Mouse (Mus musculus) lung, embryonic 15.5 days (tissue): ENCODE results near the gene Hist2h2aa2. TPM values are rescaled to one million over a fixed set of nuclear protein-coding genes. Genes with fewer than 3 reads are reported as not detected.
"Not testable (repeated sequence)": the region's sequence is repeated elsewhere in the genome, so short reads cannot be mapped to it uniquely, and the experiment has no call there.

Experiments used
- ATAC-seq: fragments of 200-750 bp; cut with Nextera tagmentation; 2 replicates; pipeline ENCODE4 v1.8.0; 2017; ENCODE audit warnings: moderate number of reproducible peaks, borderline replicate concordance; ENCODE audit not compliant: low FRiP score, low TSS enrichment; ENCODE audit errors: extremely low read depth
- H3K27ac ChIP-seq: fragments of 300-500 bp; sonication (generic); 2 replicates; pipeline ENCODE4 v1.5.1; 2015; ENCODE audit warnings: moderate library complexity, mild to moderate bottlenecking, inconsistent platforms
- H3K27me3 ChIP-seq: fragments of 300-500 bp; sonication (generic); 2 replicates; pipeline ENCODE4 v1.6.1; 2015; ENCODE audit warnings: inconsistent platforms
- H3K36me3 ChIP-seq: fragments of 300-500 bp; sonication (generic); 2 replicates; pipeline ENCODE4 v1.6.1; 2015; ENCODE audit warnings: inconsistent platforms
- H3K4me1 ChIP-seq: fragments of 300-500 bp; sonication (generic); 2 replicates; pipeline ENCODE4 v1.6.1; 2015; ENCODE audit warnings: inconsistent platforms
- H3K4me2 ChIP-seq: fragments of 300-500 bp; sonication (generic); 2 replicates; pipeline ENCODE4 v1.6.1; 2015; ENCODE audit warnings: inconsistent platforms, mild to moderate bottlenecking, moderate library complexity
- H3K4me3 ChIP-seq: fragments of 300-500 bp; sonication (generic); 2 replicates; pipeline ENCODE4 v1.5.1; 2015; ENCODE audit warnings: mild to moderate bottlenecking, inconsistent platforms
- H3K9ac ChIP-seq: fragments of 300-500 bp; sonication (generic); 2 replicates; pipeline ENCODE4 v1.6.1; 2015; ENCODE audit warnings: inconsistent platforms
- H3K9me3 ChIP-seq: fragments of 300-500 bp; sonication (generic); 2 replicates; pipeline ENCODE4 v1.6.1; 2016; ENCODE audit warnings: inconsistent platforms
- WGBS: fragments of 180-500 bp; shearing (Covaris S2); methylation state at CpG from one replicate; pipeline ENCODE4 v1.1.7; 2015; 5-methylcytosine and 5-hydroxymethylcytosine counted together
- polyA plus RNA-seq: library from polyadenylated mRNA; unstranded; fragments of >200 nt; fragmentation: Nextera tagmentation; extraction: Ambion mirVana; gene quantifications from 2 replicates; pipeline ENCODE4 v1.2.1, GENCODE M21; 2015

Hist2h2aa2 gene
- polyA plus RNA-seq, 1 experiment from 2014 or later, result 58.4 TPM

GRCm38 (mm10) chr3:96228828-96229227 lies 11.2 kb downstream of the Hist2h2aa2 start:
- peaks cover 16% of the 10 kb centered on the region; the same call in 1 of the 2 replicates for H3K4me1 ChIP-seq
- H3K4me2 ChIP-seq, result no peak overlapping the region
- H3K9ac ChIP-seq, result no peak overlapping the region
- WGBS, result 49% methylated on average over 2 of the region's 2 CpGs
- H3K27me3 ChIP-seq, result no peaks in the 10 kb centered on the region
- H3K4me3 ChIP-seq, result no peak overlapping the region
- no peaks in the 10 kb centered on the region for H3K36me3 ChIP-seq
- no peak overlapping the region for H3K27ac ChIP-seq
- no peak for ATAC-seq
- no peaks in the 10 kb centered on the region for H3K9me3 ChIP-seq

- H3K4me3 ChIP-seq, result no peak overlapping the region
- WGBS, result 46% methylated on average over 8 of the region's 8 CpGs
- H3K9me3 ChIP-seq, result no peaks in the 10 kb centered on the region
- H3K4me2 ChIP-seq, result no peak overlapping the region
- ATAC-seq, result 0 out of 2 replicates have a peak, but pooled peaks have one; percentile 21
- no peaks in the 10 kb centered on the region for H3K27me3 ChIP-seq
- H3K9ac ChIP-seq, result no peak overlapping the region
- peaks cover 26% of the 10 kb centered on the region for H3K4me1 ChIP-seq
- H3K27ac ChIP-seq, result no peak overlapping the region
- no peaks in the 10 kb centered on the region for H3K36me3 ChIP-seq
These were observed 13.1 kb downstream of the Hist2h2aa2 start for GRCm38 (mm10) chr3:96226695-96227648.

GRCm38 (mm10) chr3:96225421-96225820 lies 14.7 kb downstream of the Hist2h2aa2 start:
- H3K36me3 ChIP-seq, result no peaks in the 10 kb centered on the region
- H3K9me3 ChIP-seq, result no peaks in the 10 kb centered on the region
- H3K9ac ChIP-seq, result no peak overlapping the region
- H3K27me3 ChIP-seq, result no peaks in the 10 kb centered on the region
- peaks cover 28% of the 10 kb centered on the region for H3K4me1 ChIP-seq
- H3K4me3 ChIP-seq, result no peak overlapping the region
- WGBS, result 46% methylated on average over 2 of the region's 2 CpGs
- H3K4me2 ChIP-seq, result no peak overlapping the region
- no peak overlapping the region for H3K27ac ChIP-seq
- ATAC-seq, result no peak

GRCm38 (mm10) chr3:96222774-96223173 lies 17.3 kb downstream of the Hist2h2aa2 start:
- Histone ChIP-seq H3K27ac (no peak overlapping the region), H3K36me3 (no peaks in the 10 kb centered on the region)
- WGBS, result 91% methylated on average over 4 of the region's 4 CpGs

GRCm38 (mm10) chr3:96221640-96222038 lies 18.4 kb downstream of the Hist2h2aa2 start:
- Histone ChIP-seq H3K4me3 (peak overlapping the region; percentile 55), H3K9me3 (no peaks in the 10 kb centered on the region), H3K4me1 (peaks cover 27% of the 10 kb centered on the region), H3K27me3 (no peaks in the 10 kb centered on the region), H3K9ac (peak overlapping the region; percentile 55), H3K27ac (peak overlapping the region; percentile 97), H3K36me3 (no peaks in the 10 kb centered on the region), H3K4me2 (peak overlapping the region; percentile 89)
- 19% methylated on average over 9 of the region's 9 CpGs for WGBS
- ATAC-seq, result no peak

More at GRCm38 (mm10) chr3:96222774-96223173, 17.3 kb downstream of the Hist2h2aa2 start:
- Histone ChIP-seq H3K9me3 (no peaks in the 10 kb centered on the region), H3K4me2 (peak overlapping the region; percentile 89), H3K9ac (no peak overlapping the region), H3K4me1 (peaks cover 37% of the 10 kb centered on the region), H3K4me3 (no peak overlapping the region), H3K27me3 (no peaks in the 10 kb centered on the region)
- ATAC-seq, result no peak

GRCm38 (mm10) chr3:96220765-96221639 lies 19.1 kb downstream of the Hist2h2aa2 start, which contains the start of the genes Hist2h2ac and Hist2h2be:
TSS of gene Hist2h2ac (minus strand) at chr3:96220880.
TSS of gene Hist2h2be (plus strand) at chr3:96221119.
- Histone ChIP-seq H3K4me3 (peak within 1 kb of the TSS; percentile 55), H3K4me2 (peak within 1 kb of the TSS; percentile 89), H3K36me3 (no peaks in the 10 kb centered on the region), H3K27ac (peak within 1 kb of the TSS; percentile 97), H3K9me3 (no peaks in the 10 kb centered on the region), H3K9ac (peak within 1 kb of the TSS; percentile 90), H3K27me3 (no peaks in the 10 kb centered on the region), H3K4me1 (peaks cover 27% of the 10 kb centered on the region)
- under 1% methylated on average over 43 of the region's 43 CpGs for WGBS
- ATAC-seq, result peak; percentile 93

- Histone ChIP-seq H3K4me2 (peak overlapping the region; percentile 89), H3K4me1 (peaks cover 27% of the 10 kb centered on the region), H3K27ac (peak overlapping the region; percentile 97), H3K4me3 (peak overlapping the region; percentile 55), H3K9ac (peak overlapping the region; percentile 90)
- H3K36me3 ChIP-seq, H3K9me3 ChIP-seq, H3K27me3 ChIP-seq, ATAC-seq: not testable (repeated sequence)
- under 1% methylated on average over 44 of the region's 47 CpGs for WGBS
These were observed 19.8 kb downstream of the Hist2h2aa2 start for GRCm38 (mm10) chr3:96220131-96220764.

- no peaks in the 10 kb centered on the region for H3K9me3 ChIP-seq
- ATAC-seq, result peak; percentile 83
- peak within 1 kb of the TSS; percentile 89 for H3K4me2 ChIP-seq
- peak within 1 kb of the TSS; percentile 97 for H3K27ac ChIP-seq
- H3K4me3 ChIP-seq, result peak within 1 kb of the TSS; percentile 55
- under 1% methylated on average over 37 of the region's 37 CpGs for WGBS
- no peaks in the 10 kb centered on the region for H3K27me3 ChIP-seq
- peaks cover 27% of the 10 kb centered on the region for H3K4me1 ChIP-seq
- H3K9ac ChIP-seq, result peak within 1 kb of the TSS; percentile 90
- H3K36me3 ChIP-seq, result no peaks in the 10 kb centered on the region
These were observed 20.4 kb downstream of the Hist2h2aa2 start, which contains the start of the genes Bola1 and Hist2h2ab for GRCm38 (mm10) chr3:96219661-96220130. TSS of gene Bola1 (minus strand) at chr3:96219709. TSS of gene Hist2h2ab (plus strand) at chr3:96219865.

- Histone ChIP-seq H3K27ac (peak overlapping the region; percentile 97), H3K27me3 (no peaks in the 10 kb centered on the region), H3K36me3 (no peaks in the 10 kb centered on the region), H3K4me3 (peak overlapping the region; percentile 55), H3K4me1 (peaks cover 27% of the 10 kb centered on the region), H3K4me2 (peak overlapping the region; percentile 89), H3K9me3 (no peaks in the 10 kb centered on the region), H3K9ac (peak overlapping the region; percentile 46)
- ATAC-seq, result peak; percentile 13; the same call in 1 of the 2 replicates
- under 1% methylated on average over 12 of the region's 12 CpGs for WGBS
These were observed 20.9 kb downstream of the Hist2h2aa2 start for GRCm38 (mm10) chr3:96219191-96219641.

GRCm38 (mm10) chr3:96209242-96209641 lies 30.8 kb downstream of the Hist2h2aa2 start:
- Histone ChIP-seq H3K27ac (no peak overlapping the region), H3K4me3 (no peak overlapping the region), H3K27me3 (no peaks in the 10 kb centered on the region), H3K9ac (no peak overlapping the region), H3K4me2 (no peak overlapping the region), H3K36me3 (no peaks in the 10 kb centered on the region), H3K4me1 (no peaks in the 10 kb centered on the region), H3K9me3 (no peaks in the 10 kb centered on the region)
- ATAC-seq, result no peak
- whole genome bisulfite sequencing, result 23% methylated on average over 15 of the region's 15 CpGs

- Histone ChIP-seq H3K4me2 (no peak overlapping the region), H3K9me3 (no peaks in the 10 kb centered on the region), H3K36me3 (no peaks in the 10 kb centered on the region), H3K27me3 (no peaks in the 10 kb centered on the region), H3K4me1 (no peaks in the 10 kb centered on the region), H3K27ac (no peak overlapping the region), H3K4me3 (no peak overlapping the region), H3K9ac (no peak overlapping the region)
- no peak for ATAC-seq
- 68% methylated on average over 3 of the region's 3 CpGs for WGBS
These were observed 32.3 kb downstream of the Hist2h2aa2 start for GRCm38 (mm10) chr3:96207819-96208218.
